Mouse (Mus musculus) limb, embryonic 13.5 days (tissue): ENCODE data around the gene Pla1a. TPM values are rescaled to one million over a fixed set of nuclear protein-coding genes. Genes with fewer than 3 reads are reported as not detected.
"Not testable (repeated sequence)": the region's sequence is repeated elsewhere in the genome, so short reads cannot be mapped to it uniquely, and the experiment has no call there.

Source experiments
- ATAC-seq: fragments of 200-750 bp; cut with Nextera tagmentation; 2 replicates; pipeline ENCODE4 v1.8.0; 2017; ENCODE audit warnings: low read depth, moderate number of reproducible peaks, moderate TSS enrichment; ENCODE audit not compliant: low FRiP score
- H3K27ac ChIP-seq: fragments of 300-500 bp; sonication (generic); 2 replicates; pipeline ENCODE4 v1.5.1; 2015; ENCODE audit warnings: inconsistent platforms, mild to moderate bottlenecking, moderate library complexity
- H3K27me3 ChIP-seq: fragments of 300-500 bp; sonication (generic); 2 replicates; pipeline ENCODE4 v1.6.1; 2015; ENCODE audit warnings: mild to moderate bottlenecking, inconsistent platforms
- H3K36me3 ChIP-seq: fragments of 300-500 bp; sonication (generic); 2 replicates; pipeline ENCODE4 v1.6.1; 2015; ENCODE audit warnings: inconsistent platforms, mild to moderate bottlenecking, moderate library complexity
- H3K4me1 ChIP-seq: fragments of 300-500 bp; sonication (generic); 2 replicates; pipeline ENCODE4 v1.6.1; 2015; ENCODE audit warnings: inconsistent platforms
- H3K4me2 ChIP-seq: fragments of 300-500 bp; sonication (generic); replicated peaks from 2 replicates; pipeline ENCODE4 v1.6.1; 2015; ENCODE audit warnings: inconsistent platforms, mild to moderate bottlenecking, moderate library complexity
- H3K4me3 ChIP-seq: fragments of 300-500 bp; sonication (generic); 2 replicates; pipeline ENCODE4 v1.5.1; 2015; ENCODE audit warnings: moderate library complexity, mild to moderate bottlenecking, inconsistent platforms
- H3K9ac ChIP-seq: fragments of 300-500 bp; sonication (generic); 2 replicates; pipeline ENCODE4 v1.6.1; 2015; ENCODE audit warnings: mild to moderate bottlenecking, inconsistent platforms
- H3K9me3 ChIP-seq: fragments of 300-500 bp; sonication (generic); 2 replicates; pipeline ENCODE4 v1.6.1; 2016; ENCODE audit warnings: inconsistent platforms
- WGBS: fragments of 180-500 bp; shearing (Covaris S2); methylation state at CpG from one replicate; pipeline ENCODE4 v1.1.7; 2015; 5-methylcytosine and 5-hydroxymethylcytosine counted together
- polyA plus RNA-seq: library from polyadenylated mRNA; unstranded; fragments of >200 nt; fragmentation: Nextera tagmentation; extraction: Ambion mirVana; gene quantifications from 2 replicates; pipeline ENCODE4 v1.2.1, GENCODE M21; 2015

Gene Pla1a
- polyA plus RNA-seq, 1 experiment from 2014 or later = 0.31 TPM

DNA sequence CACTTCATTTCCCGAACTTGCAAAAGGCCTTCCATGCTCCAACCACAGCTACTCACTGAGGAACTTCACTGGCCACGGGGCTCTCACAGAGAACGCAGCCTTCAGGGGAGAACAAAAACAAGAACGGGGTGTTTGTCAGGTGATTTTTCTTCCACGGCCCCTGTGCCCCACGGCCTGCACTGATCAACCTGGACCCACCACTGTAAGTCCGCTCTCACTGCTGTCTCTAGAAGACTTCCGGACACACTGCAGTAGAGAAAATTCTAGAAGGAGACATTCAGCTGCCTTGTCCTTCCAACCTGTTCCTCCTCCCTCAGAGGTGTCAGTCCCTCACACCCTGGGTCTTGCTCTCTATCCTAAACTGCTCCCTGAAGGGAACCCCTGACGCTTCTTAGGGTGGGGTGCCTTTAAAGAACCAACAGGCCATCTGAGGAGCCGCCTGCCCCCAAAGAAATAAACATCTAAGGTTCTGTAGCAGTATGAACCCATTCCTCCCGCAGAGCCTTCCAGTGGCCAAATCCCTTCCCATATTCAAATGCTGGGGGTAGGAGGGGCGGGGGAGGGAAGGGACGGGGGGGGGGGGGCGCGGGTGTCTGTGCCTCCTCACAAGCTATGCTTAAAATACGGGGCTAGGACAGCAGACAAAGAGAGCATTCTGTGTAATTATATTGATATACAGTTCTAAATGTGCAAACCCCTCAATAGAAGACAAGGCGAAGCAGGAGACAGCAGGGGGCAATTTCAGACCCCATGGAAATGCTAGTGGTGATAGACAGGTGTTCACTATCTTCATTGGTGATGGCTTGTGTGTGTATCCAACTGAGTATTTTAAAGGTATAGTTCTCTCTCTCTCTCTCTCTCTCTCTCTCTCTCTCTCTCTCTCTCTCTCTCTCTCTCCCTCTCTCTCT lies 22.8 kb upstream of the Pla1a start, which contains the start of gene Cd80:
Gene Cd80, plus strand, starts transcription at position 51 of the 908 bp plus-strand sequence.
- Histone ChIP-seq H3K9ac (no peak within 1 kb of the TSS), H3K4me3 (no peak within 1 kb of the TSS), H3K27ac (no peak within 1 kb of the TSS), H3K4me2 (no peak within 1 kb of the TSS), H3K27me3 (no peaks in the 10 kb centered on the region), H3K9me3 (no peaks in the 10 kb centered on the region), H3K4me1 (peaks cover 9% of the 10 kb centered on the region), H3K36me3 (no peaks in the 10 kb centered on the region)
- WGBS = 68% methylated on average over 17 of the region's 17 CpGs
- ATAC-seq = no peak

DNA sequence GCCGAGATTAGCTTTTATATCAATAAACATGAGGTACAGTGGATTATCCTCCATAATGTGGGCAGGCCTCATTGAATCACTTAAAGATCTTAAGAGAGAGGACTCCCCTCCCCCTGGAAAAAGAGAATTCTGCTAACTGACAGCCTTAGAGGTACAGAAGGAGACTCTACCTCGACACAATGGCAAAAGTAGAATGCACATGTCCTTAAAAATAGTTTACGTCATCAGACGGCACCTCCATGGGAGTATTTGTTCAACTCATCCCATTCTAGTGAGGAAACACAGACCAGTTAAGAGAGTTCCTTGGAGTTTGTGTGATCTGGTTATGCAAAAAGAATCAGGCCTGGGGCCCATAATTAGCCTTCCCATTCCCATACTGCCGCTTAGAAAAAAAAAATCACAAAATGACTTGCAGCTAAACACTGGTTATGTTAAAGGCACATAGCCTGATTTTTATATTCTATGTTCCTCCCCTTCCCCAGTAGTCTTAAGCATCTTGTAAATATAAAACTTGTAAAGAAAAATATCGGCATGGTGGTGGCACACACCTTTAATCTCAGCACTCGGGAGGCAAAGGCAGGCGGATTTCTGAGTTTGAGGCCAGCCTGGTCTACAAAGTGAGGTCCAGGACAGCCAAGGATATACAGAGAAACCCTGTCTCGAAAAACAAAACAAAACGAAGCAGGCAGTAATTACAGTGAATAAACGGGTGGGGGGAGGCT lies 21.7 kb upstream of the Pla1a start:
- Histone ChIP-seq H3K9ac (no peak overlapping the region), H3K27me3 (no peaks in the 10 kb centered on the region), H3K36me3 (peaks cover 9% of the 10 kb centered on the region), H3K4me3 (no peak overlapping the region), H3K9me3 (no peaks in the 10 kb centered on the region), H3K4me2 (no peak overlapping the region), H3K4me1 (peaks cover 9% of the 10 kb centered on the region), H3K27ac (no peak overlapping the region)
- WGBS = 70% methylated on average over 11 of the region's 11 CpGs
- ATAC-seq = no peak

DNA sequence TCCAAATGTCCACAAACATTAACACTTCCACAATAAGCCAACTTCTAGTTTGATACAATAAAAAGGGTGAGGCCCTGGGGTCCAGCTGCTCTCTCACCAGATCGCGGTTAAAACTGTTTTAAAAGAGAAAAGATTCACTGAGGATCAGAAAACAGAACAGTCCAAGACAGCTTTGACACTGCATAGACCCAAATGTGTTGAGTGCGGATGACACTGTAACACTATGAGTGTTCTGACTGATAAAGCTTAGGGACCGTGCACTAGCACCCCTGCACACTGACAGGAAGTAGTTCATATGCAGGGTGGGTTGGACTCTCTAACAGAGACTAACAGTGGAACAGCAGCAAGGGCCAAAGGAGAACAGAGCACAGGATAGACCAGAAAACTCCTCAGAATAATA lies 21.0 kb upstream of the Pla1a start:
- peaks cover 9% of the 10 kb centered on the region for H3K4me1 ChIP-seq
- H3K9me3 ChIP-seq = no peaks in the 10 kb centered on the region
- WGBS = 88% methylated on average over 4 of the region's 4 CpGs
- H3K27me3 ChIP-seq = no peaks in the 10 kb centered on the region
- no peak for ATAC-seq
- H3K4me2 ChIP-seq = no peak overlapping the region
- H3K27ac ChIP-seq = no peak overlapping the region
- no peak overlapping the region for H3K9ac ChIP-seq
- H3K4me3 ChIP-seq = no peak overlapping the region
- H3K36me3 ChIP-seq = peaks cover 14% of the 10 kb centered on the region

DNA sequence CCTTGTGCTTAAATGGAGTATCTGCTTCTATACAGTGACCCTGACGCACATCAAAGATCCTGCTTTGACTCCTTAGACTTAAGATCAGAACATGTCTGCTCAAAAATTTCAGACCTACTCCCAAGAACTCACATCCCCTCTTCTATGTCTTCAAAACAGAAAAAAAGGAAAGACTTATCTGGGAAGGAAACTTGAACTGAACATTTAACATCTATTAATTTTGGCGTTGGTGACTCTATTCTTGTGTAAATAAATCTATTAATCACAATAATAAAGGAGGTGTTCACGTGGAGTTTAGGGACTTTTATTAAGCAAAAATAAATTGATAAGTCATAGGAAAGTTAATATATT lies 20.2 kb upstream of the Pla1a start:
- H3K27ac ChIP-seq = peak overlapping the region; percentile 96
- H3K36me3 ChIP-seq = peaks cover 21% of the 10 kb centered on the region
- H3K4me2 ChIP-seq = peak overlapping the region; percentile 80
- H3K4me1 ChIP-seq = peaks cover 9% of the 10 kb centered on the region
- peak overlapping the region; percentile 75 for H3K4me3 ChIP-seq
- no peaks in the 10 kb centered on the region for H3K9me3 ChIP-seq
- 27% methylated on average over 3 of the region's 3 CpGs for WGBS
- no peak; the same call in 1 of the 2 replicates for ATAC-seq
- H3K27me3 ChIP-seq = no peaks in the 10 kb centered on the region
- H3K9ac ChIP-seq = peak overlapping the region; percentile 96

DNA sequence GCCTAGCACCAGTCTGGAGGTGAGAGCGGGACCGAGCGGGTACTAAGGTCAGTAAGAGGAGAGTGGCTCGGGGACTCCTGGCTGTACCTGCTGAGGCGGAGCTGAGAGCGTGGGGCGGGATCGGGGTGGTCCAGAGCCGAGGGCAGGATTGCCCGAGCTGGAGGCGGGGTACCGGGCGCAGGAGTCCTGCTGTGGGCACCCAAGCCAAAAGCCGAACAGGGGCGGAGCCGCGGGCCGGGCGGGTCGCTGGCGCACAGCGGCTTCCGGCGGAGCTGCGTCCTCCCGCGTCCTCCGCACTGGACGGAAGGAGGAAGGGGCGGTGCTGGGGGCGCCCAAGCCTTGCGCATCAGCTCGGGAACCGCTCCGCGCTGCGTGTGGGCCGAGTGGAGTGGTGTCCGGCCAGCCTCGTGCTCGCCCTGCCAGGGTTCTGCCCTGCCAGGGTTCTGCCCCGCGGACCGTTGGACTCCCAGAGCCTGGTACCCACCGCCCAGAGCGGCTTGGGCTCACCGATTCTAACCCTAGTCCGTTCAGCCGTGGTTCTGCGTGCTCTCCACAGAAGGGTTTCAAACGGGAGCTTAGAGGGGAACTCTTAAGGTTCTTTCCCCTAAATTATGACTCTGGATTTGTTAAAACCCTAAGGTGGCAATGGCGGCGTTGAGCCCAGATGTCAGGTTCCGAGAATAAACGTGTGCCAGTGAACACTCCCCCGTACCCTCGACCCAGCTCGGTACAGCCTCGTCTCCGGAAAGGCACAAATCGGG lies 19.7 kb upstream of the Pla1a start, which contains the start of gene Adprh:
Gene Adprh, minus strand, starts transcription at position 262 of the 761 bp plus-strand sequence.
- peak within 1 kb of the TSS; percentile 96 for H3K9ac ChIP-seq
- WGBS = under 1% methylated on average over 52 of the region's 61 CpGs
- H3K36me3 ChIP-seq = peaks cover 27% of the 10 kb centered on the region
- H3K4me2 ChIP-seq = peak within 1 kb of the TSS; percentile 80
- peak within 1 kb of the TSS; percentile 96 for H3K27ac ChIP-seq
- peak within 1 kb of the TSS; percentile 75 for H3K4me3 ChIP-seq
- H3K27me3 ChIP-seq = no peaks in the 10 kb centered on the region
- H3K9me3 ChIP-seq = no peaks in the 10 kb centered on the region
- peak; percentile 98 for ATAC-seq
- peaks cover 9% of the 10 kb centered on the region for H3K4me1 ChIP-seq

DNA sequence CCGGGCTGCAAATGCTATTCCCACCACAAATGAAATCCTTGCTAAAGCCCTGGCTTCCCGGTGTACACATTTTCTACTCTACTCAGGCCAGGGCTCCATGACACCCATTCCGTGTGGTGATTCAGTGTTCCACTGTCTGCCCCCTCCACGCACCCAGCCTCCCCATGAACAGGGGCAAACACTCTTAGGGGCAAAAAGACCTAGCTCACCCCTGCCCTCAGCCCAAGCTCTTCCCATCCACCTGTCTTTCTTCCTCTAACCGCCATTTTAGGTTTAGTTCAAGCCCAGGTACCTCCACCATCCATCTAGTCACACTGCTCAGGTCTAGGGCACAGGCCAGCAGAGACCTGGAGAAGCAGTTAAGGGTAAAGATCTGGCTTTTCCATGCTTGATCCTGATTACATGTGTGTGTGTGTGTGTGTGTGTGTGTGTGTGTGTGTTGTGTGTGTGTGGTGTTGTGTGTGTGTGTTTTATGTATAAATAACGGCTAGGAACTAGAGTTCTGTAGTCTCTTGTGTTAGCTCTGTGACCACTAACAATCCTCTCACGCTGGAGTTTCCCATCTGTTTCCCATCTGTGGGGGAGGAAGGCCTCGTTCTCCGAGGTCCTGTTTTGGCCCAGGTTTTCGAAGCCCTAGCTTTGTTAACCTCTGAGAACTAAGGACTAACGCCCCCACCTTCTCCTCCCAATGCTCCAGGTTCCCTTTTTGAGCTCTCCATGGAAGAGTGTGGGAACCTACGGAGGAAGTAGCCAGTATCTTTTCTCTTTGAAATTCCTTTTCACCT lies 18.7 kb upstream of the Pla1a start:
- peaks cover 37% of the 10 kb centered on the region for H3K36me3 ChIP-seq
- no peaks in the 10 kb centered on the region for H3K27me3 ChIP-seq
- no peak for ATAC-seq
- H3K4me1 ChIP-seq = peaks cover 9% of the 10 kb centered on the region
- H3K4me3 ChIP-seq = peak overlapping the region; percentile 75
- 38% methylated on average over 12 of the region's 12 CpGs for WGBS
- H3K4me2 ChIP-seq = peak overlapping the region; percentile 80
- peak overlapping the region; percentile 96 for H3K9ac ChIP-seq
- H3K9me3 ChIP-seq = no peaks in the 10 kb centered on the region
- peak overlapping the region; percentile 96 for H3K27ac ChIP-seq

DNA sequence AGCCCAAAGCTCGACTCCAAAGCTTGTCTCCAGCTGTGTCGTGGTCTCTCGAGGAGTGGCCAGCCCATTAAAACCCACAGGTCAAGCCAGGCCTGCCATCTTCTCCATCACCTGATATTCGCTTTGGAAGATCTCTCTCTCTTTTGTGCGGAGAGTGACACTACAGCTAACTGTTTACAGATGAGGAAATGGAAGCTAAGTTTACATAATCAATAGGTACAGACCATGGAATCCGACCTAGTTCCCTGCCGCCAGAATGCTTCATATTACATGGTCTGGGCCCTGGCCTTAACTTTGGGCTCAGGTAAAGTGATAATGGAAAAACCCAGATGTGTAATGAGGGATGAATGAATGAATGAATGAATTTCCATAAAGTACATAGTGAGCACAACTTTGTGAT lies 17.8 kb upstream of the Pla1a start:
- H3K4me3 ChIP-seq = no peak overlapping the region
- no peak overlapping the region for H3K4me2 ChIP-seq
- H3K9me3 ChIP-seq = no peaks in the 10 kb centered on the region
- peaks cover 9% of the 10 kb centered on the region for H3K4me1 ChIP-seq
- no peaks in the 10 kb centered on the region for H3K27me3 ChIP-seq
- no peak overlapping the region for H3K27ac ChIP-seq
- ATAC-seq = no peak
- 90% methylated on average over 7 of the region's 7 CpGs for WGBS
- H3K36me3 ChIP-seq = peaks cover 46% of the 10 kb centered on the region
- H3K9ac ChIP-seq = 0 out of 2 replicates have a peak overlapping the region, but pooled peaks have one; percentile 8

DNA sequence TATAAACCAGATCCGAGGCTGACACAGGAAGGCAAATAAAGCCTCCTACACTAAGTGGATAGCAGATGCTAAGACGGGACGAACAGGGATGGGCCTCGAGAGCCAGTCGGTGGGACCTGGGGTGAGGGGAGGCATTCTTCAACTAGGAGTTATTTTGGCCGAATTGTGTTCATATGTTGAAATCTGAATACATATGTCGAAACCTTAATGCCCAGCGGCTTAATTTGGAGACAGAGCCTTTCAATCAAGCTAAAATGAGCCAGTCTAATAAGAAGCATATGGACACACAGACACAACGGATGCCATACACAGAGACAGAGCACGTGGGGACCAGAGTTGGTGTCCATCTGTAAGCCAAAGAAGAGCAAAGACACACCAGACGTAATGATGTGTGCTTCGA lies 15.5 kb upstream of the Pla1a start:
- H3K27ac ChIP-seq = no peak overlapping the region

DNA sequence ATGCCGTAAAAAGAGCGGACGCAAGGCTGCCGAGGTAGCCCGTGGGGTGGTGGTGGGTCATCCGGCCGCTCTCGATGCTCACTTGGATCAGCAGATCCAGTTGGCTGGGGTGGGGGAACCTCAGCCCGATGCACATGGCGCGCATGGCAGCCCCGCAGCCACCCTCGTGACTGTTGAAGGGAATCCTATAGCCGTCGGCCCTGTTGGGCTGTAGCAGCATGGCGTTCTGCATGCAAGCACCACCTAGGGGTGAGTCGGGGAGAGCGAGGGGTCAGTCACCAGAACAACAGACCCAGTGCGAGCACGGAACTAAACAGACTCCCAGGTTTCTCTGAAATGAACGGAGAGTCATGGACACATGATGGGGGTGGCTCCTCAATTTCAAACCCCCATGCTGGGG lies 14.4 kb upstream of the Pla1a start:
- no peak for ATAC-seq

More for the DNA sequence above, 15.5 kb upstream of the Pla1a start:
- Histone ChIP-seq H3K9ac (no peak overlapping the region), H3K4me3 (no peak overlapping the region), H3K9me3 (no peaks in the 10 kb centered on the region), H3K4me1 (peaks cover 9% of the 10 kb centered on the region), H3K4me2 (no peak overlapping the region), H3K27me3 (no peaks in the 10 kb centered on the region), H3K36me3 (peaks cover 68% of the 10 kb centered on the region)
- 82% methylated on average over 12 of the region's 12 CpGs for WGBS
- ATAC-seq = no peak

DNA sequence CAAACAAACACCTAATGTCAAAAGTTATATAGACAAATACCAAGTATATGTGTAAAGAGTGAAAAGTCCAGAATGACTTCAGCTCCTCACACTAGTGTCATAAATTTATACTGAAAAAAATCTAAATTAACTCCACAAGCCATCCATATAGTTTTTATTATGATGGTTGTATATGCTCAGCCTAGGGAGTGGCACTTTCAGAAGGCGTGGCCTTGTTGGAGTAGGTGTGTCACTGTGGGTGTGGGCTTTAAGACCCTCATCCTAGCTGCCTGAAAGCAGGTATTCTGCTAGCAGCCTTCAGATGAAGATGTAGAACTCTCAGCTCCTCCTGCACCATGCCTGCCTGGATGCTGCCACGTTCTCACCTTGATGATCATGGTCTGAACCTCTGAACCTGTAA lies 13.2 kb upstream of the Pla1a start:
- not testable (repeated sequence) for H3K4me3 ChIP-seq, H3K4me2 ChIP-seq, H3K9ac ChIP-seq, H3K27ac ChIP-seq, H3K4me1 ChIP-seq, ATAC-seq, H3K9me3 ChIP-seq, H3K27me3 ChIP-seq
- H3K36me3 ChIP-seq = peaks cover 78% of the 10 kb centered on the region
- WGBS = 95% methylated on average over 2 of the region's 2 CpGs

More for the DNA sequence above, 14.4 kb upstream of the Pla1a start:
- H3K4me2 ChIP-seq = no peak overlapping the region
- H3K4me1 ChIP-seq = peaks cover 9% of the 10 kb centered on the region
- H3K9ac ChIP-seq = no peak overlapping the region
- 92% methylated on average over 21 of the region's 21 CpGs for WGBS
- no peak overlapping the region for H3K4me3 ChIP-seq
- no peaks in the 10 kb centered on the region for H3K27me3 ChIP-seq
- H3K27ac ChIP-seq = no peak overlapping the region
- H3K9me3 ChIP-seq = no peaks in the 10 kb centered on the region
- H3K36me3 ChIP-seq = peaks cover 78% of the 10 kb centered on the region

DNA sequence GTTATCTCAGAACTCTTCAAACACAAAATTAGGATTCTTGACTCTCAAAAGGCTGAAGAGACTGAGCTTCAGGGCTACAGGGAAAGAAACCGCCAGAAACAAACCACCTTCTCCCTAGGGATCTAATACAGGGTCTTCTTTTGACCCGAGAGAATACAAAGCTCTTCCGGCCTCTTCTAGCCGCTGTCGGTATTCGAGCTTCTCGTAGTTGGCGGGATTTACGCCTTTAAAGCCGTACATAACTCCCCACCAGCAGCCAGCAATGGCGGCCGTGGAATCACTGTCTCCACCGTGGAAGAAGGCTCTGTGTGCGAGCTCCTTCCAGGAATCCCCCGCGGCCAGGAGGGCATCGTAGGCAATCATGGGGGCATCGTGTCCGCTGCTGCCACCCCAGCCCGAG lies 12.6 kb upstream of the Pla1a start:
- Histone ChIP-seq H3K36me3 (peaks cover 78% of the 10 kb centered on the region), H3K27ac (no peak overlapping the region), H3K4me2 (no peak overlapping the region), H3K4me3 (no peak overlapping the region), H3K9ac (no peak overlapping the region), H3K27me3 (no peaks in the 10 kb centered on the region), H3K4me1 (no peaks in the 10 kb centered on the region), H3K9me3 (no peaks in the 10 kb centered on the region)
- ATAC-seq = no peak
- 96% methylated on average over 20 of the region's 20 CpGs for WGBS
